8 mouse cellular contexts compared by ENCODE assay signal in the genomic region with DNA sequence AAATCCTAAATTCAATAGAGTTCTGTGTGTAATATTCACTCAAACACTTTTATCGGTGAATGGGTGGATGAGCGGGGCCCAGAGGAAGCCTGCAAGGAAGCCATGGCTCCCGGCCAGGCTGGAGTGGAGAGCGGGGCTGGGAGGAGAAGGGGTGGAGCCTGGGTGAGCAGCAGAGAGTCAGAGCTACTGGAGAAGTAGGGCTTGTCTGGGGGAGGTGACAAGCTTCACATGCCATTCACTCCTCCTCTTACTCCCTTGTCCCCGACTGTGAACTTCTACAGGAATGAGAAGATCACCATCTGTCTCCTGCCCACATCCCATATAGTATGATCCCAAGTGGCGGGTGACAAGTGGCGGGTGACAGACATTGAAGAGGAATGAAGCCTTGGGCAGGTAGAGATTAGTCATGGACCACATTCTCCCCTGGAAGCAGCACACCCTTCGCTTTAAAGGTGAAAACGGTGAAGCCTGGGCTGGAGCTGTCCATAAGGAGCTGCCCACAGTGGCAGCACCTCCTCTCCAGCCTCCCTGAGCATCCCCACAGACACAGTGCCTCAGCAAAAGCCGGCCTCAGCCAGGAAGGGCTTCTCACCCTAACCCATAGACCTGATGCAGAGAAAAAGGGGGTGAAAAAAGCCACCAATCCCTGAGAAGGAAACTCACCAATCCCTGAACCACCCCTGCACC.
A peak's percentile ranks its signal among the peaks of the same experiment; 100 is the strongest.
DNase-seq lines count a peak whose midpoint lies in the region; ATAC-seq lines count a peak whose summit lies in the region.
"Had no signal": no experiment of that assay in that cellular context is flagged by ENCODE, and none has a peak within 500 bp of the region (broad histone marks: within the 10 kb centered on the region; RNA-seq: fewer than 3 reads in every experiment).

No protein-coding gene starts in this region.

- peak; percentile 23 for DNase-seq in R1 (ENCODE audit: low read depth, low spot score)
- DNase-seq in brain, adult 2 months (ENCODE audit: low read depth, low spot score) = peak; percentile 93
- peak; percentile 76 for DNase-seq in gastrocnemius, postnatal 14 days
- DNase-seq in kidney, adult 11 months = peak; percentile 46
- DNase-seq in urinary bladder, postnatal 10 days (ENCODE audit: low spot score) = no peak

- peak; percentile 77; the same call in 1 of the 2 replicates for ATAC-seq in limb, embryonic 15.5 days (ENCODE audit: insufficient number of reproducible peaks, low FRiP score, low TSS enrichment, low read depth)
- peak; percentile 52; the same call in 1 of the 2 replicates for ATAC-seq in stomach, embryonic 15.5 days (ENCODE audit: insufficient read depth, low FRiP score, low read depth)

- no peaks in the 10 kb centered on the region for H3K9me3 ChIP-seq in limb, embryonic 15.5 days
- no peaks in the 10 kb centered on the region for H3K9me3 ChIP-seq in stomach, embryonic 15.5 days

- no peaks in the 10 kb centered on the region for H3K36me3 ChIP-seq in limb, embryonic 15.5 days
- H3K36me3 ChIP-seq in stomach, embryonic 15.5 days = no peaks in the 10 kb centered on the region

- H3K27me3 ChIP-seq in limb, embryonic 15.5 days = no peaks in the 10 kb centered on the region
- H3K27me3 ChIP-seq in stomach, embryonic 15.5 days (replicated peaks) = no peaks in the 10 kb centered on the region

- H3K9ac ChIP-seq in limb, embryonic 15.5 days = no peak overlapping the region
- H3K9ac ChIP-seq in stomach, embryonic 15.5 days = no peak overlapping the region

- no peak overlapping the region for H3K4me2 ChIP-seq in limb, embryonic 15.5 days
- H3K4me2 ChIP-seq in stomach, embryonic 15.5 days = no peak overlapping the region

- intact Hi-C loops in gastrocnemius, postnatal 14 days (cut with DNase I; ENCODE audit: low total_unique reads) = no loop called here

- H3K4me1 ChIP-seq in limb, embryonic 15.5 days = peaks cover 18% of the 10 kb centered on the region
- H3K4me1 ChIP-seq in stomach, embryonic 15.5 days = no peaks in the 10 kb centered on the region

- H3K4me3 ChIP-seq in limb, embryonic 15.5 days = no peak overlapping the region
- H3K4me3 ChIP-seq in stomach, embryonic 15.5 days (replicated peaks) = no peak overlapping the region
- H3K4me3 ChIP-seq: myocyte had no signal

- no peak overlapping the region for H3K27ac ChIP-seq in limb, embryonic 15.5 days
- H3K27ac ChIP-seq in stomach, embryonic 15.5 days = no peak overlapping the region

- WGBS in limb, embryonic 15.5 days = 40% methylated on average over 10 of the region's 10 CpGs
- WGBS in stomach, embryonic 15.5 days = 45% methylated on average over 10 of the region's 10 CpGs
